Mouse (Mus musculus): ENCODE data around the gene Hif3a. TPM values are rescaled to one million over a fixed set of nuclear protein-coding genes. Genes with fewer than 3 reads are reported as not detected.
A peak's percentile ranks its signal among the peaks of the same experiment; 100 is the strongest.

The Hif3a gene
- polyA plus RNA-seq, 1 experiment: 6.9 TPM

GRCm38 (mm10) chr7:17026710-17027587 lies 35.3 kb downstream of the Hif3a start:
- Histone ChIP-seq H3K36me3 (ENCODE audit: control insufficient read depth, insufficient read depth, low read length) (no peaks in the 10 kb centered on the region; the same call in 1 of the 2 replicates), H3K27ac (ENCODE audit: control insufficient read depth, insufficient read depth, low read depth, low read length) (peak overlapping the region; percentile 92)

GRCm38 (mm10) chr7:17025896-17026622 lies 36.2 kb downstream of the Hif3a start:
- Histone ChIP-seq H3K27ac (ENCODE audit: control insufficient read depth, insufficient read depth, low read depth, low read length) (no peak overlapping the region), H3K36me3 (ENCODE audit: control insufficient read depth, insufficient read depth, low read length) (no peaks in the 10 kb centered on the region; the same call in 1 of the 2 replicates), H3K4me1 (ENCODE audit: control insufficient read depth, insufficient read depth, low read length) (peaks cover 18% of the 10 kb centered on the region), H3K27me3 (ENCODE audit: control insufficient read depth, insufficient read depth, low read length) (no peaks in the 10 kb centered on the region), H3K4me3 (ENCODE audit: control insufficient read depth, low read depth, low read length) (peak overlapping the region; percentile 94)
- no peak for TF ChIP-seq POLR2A (IDR thresholded peaks at IDR 0.05; ENCODE audit: control insufficient read depth, low read depth, low read length)
- no peak for TF ChIP-seq CTCF (IDR thresholded peaks at IDR 0.05; ENCODE audit: control insufficient read depth, insufficient read depth, insufficient replicate concordance, low read depth, low read length)

More at GRCm38 (mm10) chr7:17026710-17027587, 35.3 kb downstream of the Hif3a start:
- Histone ChIP-seq H3K4me1 (ENCODE audit: control insufficient read depth, insufficient read depth, low read length) (peaks cover 18% of the 10 kb centered on the region), H3K4me3 (ENCODE audit: control insufficient read depth, low read depth, low read length) (peak overlapping the region; percentile 94), H3K27me3 (ENCODE audit: control insufficient read depth, insufficient read depth, low read length) (no peaks in the 10 kb centered on the region)
- TF ChIP-seq POLR2A (IDR thresholded peaks at IDR 0.05; ENCODE audit: control insufficient read depth, low read depth, low read length): no peak
- TF ChIP-seq CTCF (IDR thresholded peaks at IDR 0.05; ENCODE audit: control insufficient read depth, insufficient read depth, insufficient replicate concordance, low read depth, low read length): peak; percentile 49; the same call in 1 of the 2 replicates

GRCm38 (mm10) chr7:17025505-17025894 lies 36.7 kb downstream of the Hif3a start:
- TF ChIP-seq POLR2A (IDR thresholded peaks at IDR 0.05; ENCODE audit: control insufficient read depth, low read depth, low read length): no peak
- no peak for TF ChIP-seq CTCF (IDR thresholded peaks at IDR 0.05; ENCODE audit: control insufficient read depth, insufficient read depth, insufficient replicate concordance, low read depth, low read length)
- Histone ChIP-seq H3K36me3 (ENCODE audit: control insufficient read depth, insufficient read depth, low read length) (no peaks in the 10 kb centered on the region; the same call in 1 of the 2 replicates), H3K27me3 (ENCODE audit: control insufficient read depth, insufficient read depth, low read length) (no peaks in the 10 kb centered on the region), H3K4me3 (ENCODE audit: control insufficient read depth, low read depth, low read length) (no peak overlapping the region), H3K4me1 (ENCODE audit: control insufficient read depth, insufficient read depth, low read length) (peaks cover 18% of the 10 kb centered on the region), H3K27ac (ENCODE audit: control insufficient read depth, insufficient read depth, low read depth, low read length) (no peak overlapping the region)

- H3K36me3 ChIP-seq (ENCODE audit: control insufficient read depth, insufficient read depth, low read length): no peaks in the 10 kb centered on the region; the same call in 1 of the 2 replicates
- no peak overlapping the region for H3K4me3 ChIP-seq (ENCODE audit: control insufficient read depth, low read depth, low read length)
- no peaks in the 10 kb centered on the region for H3K27me3 ChIP-seq (ENCODE audit: control insufficient read depth, insufficient read depth, low read length)
- TF ChIP-seq CTCF (IDR thresholded peaks at IDR 0.05; ENCODE audit: control insufficient read depth, insufficient read depth, insufficient replicate concordance, low read depth, low read length) (no peak), POLR2A (IDR thresholded peaks at IDR 0.05; ENCODE audit: control insufficient read depth, low read depth, low read length) (no peak)
- H3K27ac ChIP-seq (ENCODE audit: control insufficient read depth, insufficient read depth, low read depth, low read length): no peak overlapping the region
- H3K4me1 ChIP-seq (ENCODE audit: control insufficient read depth, insufficient read depth, low read length): peaks cover 18% of the 10 kb centered on the region
Observed at GRCm38 (mm10) chr7:17024814-17025504, 37.3 kb downstream of the Hif3a start.

GRCm38 (mm10) chr7:17024141-17024540 lies 38.1 kb downstream of the Hif3a start:
- H3K36me3 ChIP-seq (ENCODE audit: control insufficient read depth, insufficient read depth, low read length): no peaks in the 10 kb centered on the region; the same call in 1 of the 2 replicates
- H3K27me3 ChIP-seq (ENCODE audit: control insufficient read depth, insufficient read depth, low read length): no peaks in the 10 kb centered on the region
- H3K4me1 ChIP-seq (ENCODE audit: control insufficient read depth, insufficient read depth, low read length): peaks cover 18% of the 10 kb centered on the region
- H3K4me3 ChIP-seq (ENCODE audit: control insufficient read depth, low read depth, low read length): no peak overlapping the region
- no peak for TF ChIP-seq POLR2A (IDR thresholded peaks at IDR 0.05; ENCODE audit: control insufficient read depth, low read depth, low read length)
- no peak for TF ChIP-seq CTCF (IDR thresholded peaks at IDR 0.05; ENCODE audit: control insufficient read depth, insufficient read depth, insufficient replicate concordance, low read depth, low read length)
- no peak overlapping the region for H3K27ac ChIP-seq (ENCODE audit: control insufficient read depth, insufficient read depth, low read depth, low read length)

- Histone ChIP-seq H3K27ac (ENCODE audit: control insufficient read depth, insufficient read depth, low read depth, low read length) (no peak overlapping the region), H3K36me3 (ENCODE audit: control insufficient read depth, insufficient read depth, low read length) (no peaks in the 10 kb centered on the region; the same call in 1 of the 2 replicates), H3K4me3 (ENCODE audit: control insufficient read depth, low read depth, low read length) (no peak overlapping the region), H3K4me1 (ENCODE audit: control insufficient read depth, insufficient read depth, low read length) (peaks cover 18% of the 10 kb centered on the region), H3K27me3 (ENCODE audit: control insufficient read depth, insufficient read depth, low read length) (no peaks in the 10 kb centered on the region)
- TF ChIP-seq CTCF (IDR thresholded peaks at IDR 0.05; ENCODE audit: control insufficient read depth, insufficient read depth, insufficient replicate concordance, low read depth, low read length) (no peak), POLR2A (IDR thresholded peaks at IDR 0.05; ENCODE audit: control insufficient read depth, low read depth, low read length) (no peak)
Observed at GRCm38 (mm10) chr7:17023701-17024100, 38.5 kb downstream of the Hif3a start.

Data from testis, adult 2 months (tissue).